Mouse (Mus musculus): ENCODE data around the gene Fyn.

DNA sequence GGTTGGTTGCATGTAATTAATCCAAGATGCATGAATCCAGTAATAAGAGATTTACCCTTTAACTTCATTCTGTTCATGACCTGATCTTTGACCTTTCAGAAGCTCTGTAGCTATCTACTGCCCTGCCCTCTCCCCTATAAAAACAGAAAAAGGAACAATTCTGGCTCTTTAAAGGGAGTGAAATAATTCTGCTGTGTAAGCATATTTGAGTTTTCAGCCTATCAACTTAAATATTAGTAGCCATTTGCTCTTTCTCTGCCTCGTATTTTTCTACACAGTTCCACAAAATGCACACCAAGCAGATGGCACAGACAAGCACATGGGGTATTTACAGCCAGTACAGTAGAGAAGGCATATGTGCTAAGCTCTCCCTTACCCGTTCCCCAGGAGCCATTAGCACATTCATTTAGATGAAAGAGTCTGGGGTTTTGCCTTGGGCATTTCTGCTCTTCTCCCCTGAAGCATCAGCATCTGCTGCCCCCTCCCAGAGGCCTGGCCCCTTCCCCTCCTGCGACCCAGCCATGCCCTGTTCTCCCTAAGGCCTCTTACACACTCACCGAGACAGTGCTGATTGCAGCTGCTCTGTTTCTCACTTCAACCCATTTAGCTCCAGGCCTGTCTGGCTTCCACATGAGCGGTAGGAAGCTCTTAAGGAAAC, 58.3 kb downstream of the Fyn start:
- no peak for TF ChIP-seq POLR2A (IDR thresholded peaks at IDR 0.05; ENCODE audit: extremely low read depth, insufficient read depth, low read length)
- no peak for TF ChIP-seq CTCF (IDR thresholded peaks at IDR 0.05; ENCODE audit: low read depth, low read length)
